Mouse (Mus musculus) stomach, postnatal 0 days (tissue): ENCODE data around the gene Bahcc1. TPM values are rescaled to one million over a fixed set of nuclear protein-coding genes. Genes with fewer than 3 reads are reported as not detected.

ENCODE experiments used
- ATAC-seq: fragments of 200-750 bp; cut with Nextera tagmentation; 2 replicates; pipeline ENCODE4 v1.8.0; 2017; ENCODE audit not compliant: low FRiP score, low TSS enrichment
- DNase-seq: peaks from one replicate; pipeline ENCODE4 v3.0.0-alpha.2; 2016; ENCODE audit warnings: low spot score
- H3K27ac ChIP-seq: fragments of 300-500 bp; sonication (generic); replicated peaks from 2 replicates; pipeline ENCODE4 v1.5.1; 2014; ENCODE audit warnings: mild to moderate bottlenecking, control low read depth
- H3K27me3 ChIP-seq: fragments of 300-500 bp; sonication (generic); 2 replicates; pipeline ENCODE4 v1.6.1; 2014; ENCODE audit warnings: low read length; ENCODE audit not compliant: control insufficient read depth, insufficient read depth
- H3K36me3 ChIP-seq: fragments of 300-500 bp; sonication (generic); 2 replicates; pipeline ENCODE4 v1.6.1; 2014; ENCODE audit warnings: low read length, mixed read lengths; ENCODE audit not compliant: control insufficient read depth, insufficient read depth
- H3K4me1 ChIP-seq: fragments of 300-500 bp; sonication (generic); replicated peaks from 2 replicates; pipeline ENCODE4 v1.6.1; 2014; ENCODE audit warnings: antibody characterized with exemption; ENCODE audit not compliant: control insufficient read depth, insufficient read depth
- H3K4me2 ChIP-seq: fragments of 300-500 bp; sonication (generic); replicated peaks from 2 replicates; pipeline ENCODE4 v1.6.1; 2014; ENCODE audit warnings: low read depth, mild to moderate bottlenecking, control low read depth, moderate library complexity
- H3K4me3 ChIP-seq: fragments of 300-500 bp; sonication (generic); 2 replicates; pipeline ENCODE4 v1.5.1; 2014; ENCODE audit warnings: low read depth, low read length, control low read depth
- H3K9ac ChIP-seq: fragments of 300-500 bp; sonication (generic); 2 replicates; pipeline ENCODE4 v1.6.1; 2014; ENCODE audit warnings: mild to moderate bottlenecking, low read length, control low read depth, mixed read lengths
- H3K9me3 ChIP-seq: fragments of 300-500 bp; sonication (generic); 2 replicates; pipeline ENCODE4 v1.6.1; 2016; ENCODE audit warnings: low read length; ENCODE audit not compliant: control insufficient read depth
- CTCF ChIP-seq: IDR thresholded peaks from 2 replicates; pipeline ENCODE4 v1.5.1; 2016; ENCODE audit warnings: antibody characterized with exemption, low read depth, mild to moderate bottlenecking, moderate library complexity
- EP300 ChIP-seq: optimal IDR thresholded peaks from 2 replicates; pipeline ENCODE3; 2016; ENCODE audit warnings: antibody characterized with exemption
- WGBS: fragments of 180-500 bp; shearing (Covaris S2); extraction: QIAGEN DNeasy Blood & Tissue Kit; methylation state at CpG from one replicate; pipeline ENCODE4 v1.1.7; 2014; 5-methylcytosine and 5-hydroxymethylcytosine counted together
- polyA plus RNA-seq: library from polyadenylated mRNA; unstranded; fragments of >200 nt; fragmentation: Nextera tagmentation; extraction: Ambion mirVana; gene quantifications from 2 replicates; pipeline ENCODE4 v1.2.1, GENCODE M21; 2015

The Bahcc1 gene
- polyA plus RNA-seq, 1 experiment from 2014 or later: 2.7 TPM

GRCm38 (mm10) chr11:120238751-120239359 lies 6.1 kb downstream of the Bahcc1 start:
- Histone ChIP-seq H3K4me2 (peak overlapping the region; percentile 100), H3K4me1 (peaks cover 27% of the 10 kb centered on the region), H3K27me3 (no peaks in the 10 kb centered on the region), H3K27ac (peak overlapping the region; percentile 74), H3K36me3 (no peaks in the 10 kb centered on the region), H3K9me3 (no peaks in the 10 kb centered on the region), H3K9ac (peak overlapping the region; percentile 35), H3K4me3 (peak overlapping the region; percentile 64; the same call in 1 of the 2 replicates)
- no peak for ATAC-seq
- 32% methylated on average over 8 of the region's 8 CpGs for WGBS
- no peak for DNase-seq
- no peak for TF ChIP-seq CTCF
- no peak for TF ChIP-seq EP300

- H3K9ac ChIP-seq: peak overlapping the region; percentile 52
- DNase-seq: no peak
- WGBS: 33% methylated on average over 11 of the region's 11 CpGs
These were observed 6.8 kb downstream of the Bahcc1 start for GRCm38 (mm10) chr11:120239581-120239991.

GRCm38 (mm10) chr11:120240206-120240605 lies 7.5 kb downstream of the Bahcc1 start:
- Histone ChIP-seq H3K27ac (peak overlapping the region; percentile 74), H3K9ac (peak overlapping the region; percentile 47), H3K9me3 (no peaks in the 10 kb centered on the region), H3K36me3 (no peaks in the 10 kb centered on the region), H3K4me2 (peak overlapping the region; percentile 100), H3K27me3 (no peaks in the 10 kb centered on the region), H3K4me1 (peaks cover 27% of the 10 kb centered on the region), H3K4me3 (peak overlapping the region; percentile 6; the same call in 1 of the 2 replicates)
- 11% methylated on average over 7 of the region's 10 CpGs for WGBS
- TF ChIP-seq CTCF (peak; percentile 57), EP300 (no peak)
- DNase-seq (peak; percentile 79), ATAC-seq (peak; percentile 30; the same call in 1 of the 2 replicates)

More at GRCm38 (mm10) chr11:120239581-120239991, 6.8 kb downstream of the Bahcc1 start:
- Histone ChIP-seq H3K4me2 (peak overlapping the region; percentile 100), H3K27me3 (no peaks in the 10 kb centered on the region), H3K36me3 (no peaks in the 10 kb centered on the region), H3K4me3 (peak overlapping the region; percentile 6; the same call in 1 of the 2 replicates), H3K9me3 (no peaks in the 10 kb centered on the region), H3K27ac (peak overlapping the region; percentile 74), H3K4me1 (peaks cover 27% of the 10 kb centered on the region)
- no peak for TF ChIP-seq CTCF
- no peak for TF ChIP-seq EP300
- ATAC-seq: no peak

GRCm38 (mm10) chr11:120240941-120241890 lies 8.5 kb downstream of the Bahcc1 start:
- Histone ChIP-seq H3K27ac (peak overlapping the region; percentile 69), H3K27me3 (no peaks in the 10 kb centered on the region), H3K4me3 (no peak overlapping the region), H3K4me2 (peak overlapping the region; percentile 100), H3K36me3 (no peaks in the 10 kb centered on the region), H3K4me1 (peaks cover 27% of the 10 kb centered on the region), H3K9ac (peak overlapping the region; percentile 38; the same call in 1 of the 2 replicates), H3K9me3 (no peaks in the 10 kb centered on the region)
- 24% methylated on average over 29 of the region's 29 CpGs for WGBS
- no peak for TF ChIP-seq EP300
- no peak for TF ChIP-seq CTCF
- DNase-seq: peak; percentile 44
- ATAC-seq: no peak

GRCm38 (mm10) chr11:120241981-120242725 lies 9.4 kb downstream of the Bahcc1 start:
- Histone ChIP-seq H3K4me2 (no peak overlapping the region), H3K4me3 (no peak overlapping the region), H3K9me3 (no peaks in the 10 kb centered on the region), H3K9ac (no peak overlapping the region), H3K27me3 (no peaks in the 10 kb centered on the region), H3K36me3 (no peaks in the 10 kb centered on the region), H3K4me1 (peaks cover 27% of the 10 kb centered on the region), H3K27ac (peak overlapping the region; percentile 41)
- ATAC-seq (no peak), DNase-seq (no peak)
- 68% methylated on average over 6 of the region's 6 CpGs for WGBS
- TF ChIP-seq CTCF (no peak), EP300 (no peak)
